Mouse (Mus musculus) midbrain, embryonic 14.5 days (tissue): Measurements from ENCODE around the gene Pkd2. TPM values are rescaled to one million over a fixed set of nuclear protein-coding genes. Genes with fewer than 3 reads are reported as not detected.
A peak's percentile ranks its signal among the peaks of the same experiment; 100 is the strongest.

Source experiments
- ATAC-seq: fragments of 200-750 bp; cut with Nextera tagmentation; 2 replicates; pipeline ENCODE4 v1.8.0; 2017; ENCODE audit warnings: moderate number of reproducible peaks, moderate library complexity; ENCODE audit not compliant: low FRiP score, low TSS enrichment
- DNase-seq: peaks from one replicate; pipeline ENCODE4 v3.0.0-alpha.2; 2015
- H3K27ac ChIP-seq: fragments of 300-500 bp; sonication (generic); replicated peaks from 2 replicates; pipeline ENCODE4 v1.5.1; 2014; ENCODE audit warnings: mild to moderate bottlenecking, low read depth, low read length, moderate library complexity
- H3K27me3 ChIP-seq: fragments of 300-500 bp; sonication (generic); 2 replicates; pipeline ENCODE4 v1.6.1; 2014; ENCODE audit warnings: low read length, control low read depth, mixed read lengths; ENCODE audit not compliant: control insufficient read depth, insufficient read depth
- H3K36me3 ChIP-seq: fragments of 300-500 bp; sonication (generic); 2 replicates; pipeline ENCODE4 v1.6.1; 2014; ENCODE audit warnings: low read length, control low read depth; ENCODE audit not compliant: control insufficient read depth, insufficient read depth
- H3K4me1 ChIP-seq: fragments of 300-500 bp; sonication (generic); 2 replicates; pipeline ENCODE4 v1.6.1; 2014; ENCODE audit warnings: mild to moderate bottlenecking, antibody characterized with exemption, low read length, control low read depth; ENCODE audit not compliant: control insufficient read depth, insufficient read depth
- H3K4me2 ChIP-seq: fragments of 300-500 bp; sonication (generic); 2 replicates; pipeline ENCODE4 v1.6.1; 2014; ENCODE audit warnings: mild to moderate bottlenecking, low read length, moderate library complexity
- H3K4me3 ChIP-seq: fragments of 300-500 bp; sonication (generic); replicated peaks from 2 replicates; pipeline ENCODE4 v1.5.1; 2014; ENCODE audit warnings: low read depth, low read length
- H3K9ac ChIP-seq: fragments of 300-500 bp; sonication (generic); replicated peaks from 2 replicates; pipeline ENCODE4 v1.6.1; 2014; ENCODE audit warnings: mild to moderate bottlenecking, low read length, moderate library complexity
- H3K9me3 ChIP-seq: fragments of 300-500 bp; sonication (generic); 2 replicates; pipeline ENCODE4 v1.6.1; 2016; ENCODE audit warnings: low read length, control low read depth, mixed read lengths; ENCODE audit not compliant: control insufficient read depth
- WGBS: fragments of 180-500 bp; shearing (Covaris S2); extraction: QIAGEN DNeasy Blood & Tissue Kit; methylation state at CpG from one replicate; pipeline ENCODE4 v1.1.7; 2014; 5-methylcytosine and 5-hydroxymethylcytosine counted together
- polyA plus RNA-seq: library from polyadenylated mRNA; unstranded; fragments of >200 nt; fragmentation: Nextera tagmentation; extraction: Ambion mirVana; gene quantifications from 2 replicates; pipeline ENCODE4 v1.2.1, GENCODE M21; 2014

The Pkd2 gene
- polyA plus RNA-seq, 1 experiment from 2014 or later, result 10.0 TPM

DNA sequence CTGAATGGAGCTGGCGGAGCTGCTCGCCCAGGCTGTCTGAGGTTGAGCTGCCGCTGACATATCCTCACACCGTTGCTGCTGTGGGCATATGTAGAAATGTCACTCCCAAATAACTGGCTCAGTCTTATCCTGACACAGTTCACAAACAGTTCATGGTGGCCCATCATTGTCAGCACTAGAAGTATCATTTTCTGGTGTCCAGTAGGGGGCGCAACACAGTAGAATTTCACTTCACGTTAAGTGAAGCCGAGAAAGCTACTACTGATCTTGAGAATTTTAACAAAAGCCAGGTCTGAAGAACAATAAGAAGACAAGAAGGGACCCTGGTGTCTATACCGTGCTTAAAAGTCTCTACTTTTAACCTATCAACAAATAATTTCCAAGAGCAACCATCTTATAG lies 13.1 kb downstream of the Pkd2 start:
- Histone ChIP-seq H3K4me2 (no peak overlapping the region), H3K4me3 (no peak overlapping the region), H3K9me3 (no peaks in the 10 kb centered on the region), H3K4me1 (no peaks in the 10 kb centered on the region), H3K27me3 (no peaks in the 10 kb centered on the region), H3K36me3 (peaks cover 35% of the 10 kb centered on the region), H3K9ac (no peak overlapping the region), H3K27ac (no peak overlapping the region)
- ATAC-seq (no peak), DNase-seq (peak; percentile 11)
- 96% methylated on average over 8 of the region's 8 CpGs for WGBS

DNA sequence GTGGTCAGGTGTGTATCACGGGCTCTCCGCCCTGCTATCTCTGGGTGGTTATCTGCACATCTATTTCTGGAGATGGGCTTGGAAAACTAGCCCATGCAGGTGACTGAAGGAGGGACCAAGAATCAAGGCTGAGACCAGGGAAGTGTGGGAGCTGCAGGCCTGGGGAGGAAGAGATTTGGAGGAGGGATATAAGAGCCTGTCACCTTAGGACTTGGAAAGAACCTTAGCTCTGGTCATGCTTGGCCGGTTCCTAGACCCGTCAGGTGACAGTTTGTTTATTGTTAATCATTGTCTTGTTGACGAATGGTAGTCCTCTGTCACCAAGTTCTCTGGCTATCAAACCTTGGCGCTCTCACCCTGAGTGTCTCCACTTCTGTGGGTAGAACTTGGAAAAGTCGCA lies 21.1 kb downstream of the Pkd2 start:
- no peaks in the 10 kb centered on the region for H3K27me3 ChIP-seq
- ATAC-seq (no peak), DNase-seq (no peak)
- no peak overlapping the region for H3K4me2 ChIP-seq
- no peaks in the 10 kb centered on the region for H3K9me3 ChIP-seq
- peaks cover 66% of the 10 kb centered on the region for H3K36me3 ChIP-seq
- H3K9ac ChIP-seq, result no peak overlapping the region
- H3K27ac ChIP-seq, result no peak overlapping the region
- H3K4me3 ChIP-seq, result no peak overlapping the region
- WGBS, result 95% methylated on average over 7 of the region's 7 CpGs
- no peaks in the 10 kb centered on the region for H3K4me1 ChIP-seq

DNA sequence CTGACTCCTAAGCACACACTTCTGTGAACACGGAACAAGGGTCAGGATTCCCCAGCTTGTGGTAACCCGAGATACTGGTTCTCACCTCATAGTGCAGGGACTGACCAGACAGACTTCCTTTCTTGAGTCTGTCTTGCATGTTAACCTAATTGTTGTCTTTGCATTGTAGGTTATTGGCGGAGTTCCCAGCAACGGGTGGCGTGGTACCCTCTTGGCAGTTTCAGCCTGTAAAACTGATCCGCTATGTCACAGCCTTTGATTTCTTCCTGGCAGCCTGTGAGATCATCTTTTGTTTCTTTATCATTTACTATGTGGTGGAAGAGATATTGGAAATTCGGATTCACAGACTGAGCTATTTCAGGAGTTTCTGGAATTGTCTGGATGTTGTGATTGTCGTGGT lies 23.6 kb downstream of the Pkd2 start:
- H3K4me1 ChIP-seq, result no peaks in the 10 kb centered on the region
- 74% methylated on average over 8 of the region's 8 CpGs for WGBS
- no peak overlapping the region for H3K27ac ChIP-seq
- no peaks in the 10 kb centered on the region for H3K27me3 ChIP-seq
- DNase-seq (peak; percentile 48), ATAC-seq (no peak; the same call in 1 of the 2 replicates)
- peaks cover 67% of the 10 kb centered on the region for H3K36me3 ChIP-seq
- H3K4me2 ChIP-seq, result no peak overlapping the region
- H3K9ac ChIP-seq, result no peak overlapping the region
- H3K9me3 ChIP-seq, result no peaks in the 10 kb centered on the region
- no peak overlapping the region for H3K4me3 ChIP-seq

DNA sequence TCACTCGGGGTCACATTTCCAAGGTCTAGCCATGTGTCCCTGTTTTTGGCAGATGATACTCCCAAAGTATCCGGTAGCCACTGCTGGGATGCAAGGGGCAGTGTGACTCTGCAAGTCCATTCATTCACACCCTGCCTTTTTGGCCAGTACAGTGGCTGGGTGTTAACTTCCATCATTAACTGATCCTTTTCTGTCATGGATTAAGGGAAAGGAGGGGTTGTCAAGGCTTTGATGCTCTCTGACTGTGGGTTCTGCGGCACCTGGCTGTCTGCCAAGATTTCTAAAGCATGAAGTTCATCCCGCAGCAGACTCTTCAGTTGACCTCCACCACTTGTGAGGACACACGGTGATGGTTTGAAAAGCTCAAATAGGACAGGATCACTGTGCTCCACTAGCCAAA lies 32.3 kb downstream of the Pkd2 start:
- no peaks in the 10 kb centered on the region for H3K27me3 ChIP-seq
- H3K9me3 ChIP-seq, result no peaks in the 10 kb centered on the region
- H3K4me2 ChIP-seq, result no peak overlapping the region
- peak; percentile 15 for DNase-seq
- H3K4me1 ChIP-seq, result no peaks in the 10 kb centered on the region
- H3K36me3 ChIP-seq, result peaks cover 70% of the 10 kb centered on the region
- WGBS, result 63% methylated on average over 5 of the region's 5 CpGs
- no peak overlapping the region for H3K9ac ChIP-seq
- no peak overlapping the region for H3K27ac ChIP-seq
- ATAC-seq, result no peak
- no peak overlapping the region for H3K4me3 ChIP-seq

DNA sequence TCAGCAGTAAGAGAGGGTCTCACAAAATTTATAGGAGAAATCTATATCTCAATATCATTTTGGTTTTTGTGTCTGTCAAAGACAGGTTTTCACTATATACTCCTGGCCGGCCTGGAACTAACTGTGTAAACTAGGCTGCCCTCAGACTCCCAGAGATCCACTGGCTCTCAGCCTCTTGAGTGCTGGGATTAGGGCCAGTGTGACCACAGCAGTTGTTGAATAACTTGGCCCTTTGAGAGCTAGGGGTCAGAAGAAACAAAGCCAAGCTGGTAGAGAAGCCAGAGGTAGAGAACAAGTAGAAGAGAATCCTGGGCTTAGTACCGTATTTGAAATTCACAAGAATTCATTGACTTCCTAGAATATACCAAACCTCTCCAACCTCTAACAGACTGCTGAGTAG lies 45.6 kb downstream of the Pkd2 start:
- H3K36me3 ChIP-seq, result peaks cover 28% of the 10 kb centered on the region
- no peak for ATAC-seq
- DNase-seq, result no peak
- H3K27me3 ChIP-seq, result no peaks in the 10 kb centered on the region
- no peak overlapping the region for H3K4me2 ChIP-seq
- H3K9me3 ChIP-seq, result no peaks in the 10 kb centered on the region
- WGBS, result 80% methylated on average over 2 of the region's 2 CpGs
- peaks cover 9% of the 10 kb centered on the region for H3K4me1 ChIP-seq
- H3K4me3 ChIP-seq, result no peak overlapping the region
- H3K9ac ChIP-seq, result no peak overlapping the region
- H3K27ac ChIP-seq, result no peak overlapping the region

DNA sequence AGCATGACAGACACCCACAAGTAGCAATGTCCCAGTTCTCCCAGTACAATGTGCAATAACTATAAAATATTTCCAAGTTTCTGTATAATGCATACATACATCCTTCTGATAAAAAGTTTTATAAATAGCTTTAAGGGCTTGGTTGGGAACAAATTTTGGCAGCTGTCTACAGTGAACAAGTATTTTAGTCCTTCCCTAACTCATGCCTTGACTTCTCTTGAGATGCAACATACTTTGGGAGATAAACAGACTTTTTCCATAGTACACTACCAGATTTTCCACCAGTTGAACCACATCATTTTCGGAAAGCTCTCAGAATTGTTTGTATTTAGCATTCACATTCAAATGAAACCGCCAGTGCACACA lies 48.6 kb downstream of the Pkd2 start:
- Histone ChIP-seq H3K27ac (peak overlapping the region; percentile 93; the same call in 1 of the 2 replicates), H3K9ac (peak overlapping the region; percentile 89; the same call in 1 of the 2 replicates)
- peak; percentile 35 for ATAC-seq

DNA sequence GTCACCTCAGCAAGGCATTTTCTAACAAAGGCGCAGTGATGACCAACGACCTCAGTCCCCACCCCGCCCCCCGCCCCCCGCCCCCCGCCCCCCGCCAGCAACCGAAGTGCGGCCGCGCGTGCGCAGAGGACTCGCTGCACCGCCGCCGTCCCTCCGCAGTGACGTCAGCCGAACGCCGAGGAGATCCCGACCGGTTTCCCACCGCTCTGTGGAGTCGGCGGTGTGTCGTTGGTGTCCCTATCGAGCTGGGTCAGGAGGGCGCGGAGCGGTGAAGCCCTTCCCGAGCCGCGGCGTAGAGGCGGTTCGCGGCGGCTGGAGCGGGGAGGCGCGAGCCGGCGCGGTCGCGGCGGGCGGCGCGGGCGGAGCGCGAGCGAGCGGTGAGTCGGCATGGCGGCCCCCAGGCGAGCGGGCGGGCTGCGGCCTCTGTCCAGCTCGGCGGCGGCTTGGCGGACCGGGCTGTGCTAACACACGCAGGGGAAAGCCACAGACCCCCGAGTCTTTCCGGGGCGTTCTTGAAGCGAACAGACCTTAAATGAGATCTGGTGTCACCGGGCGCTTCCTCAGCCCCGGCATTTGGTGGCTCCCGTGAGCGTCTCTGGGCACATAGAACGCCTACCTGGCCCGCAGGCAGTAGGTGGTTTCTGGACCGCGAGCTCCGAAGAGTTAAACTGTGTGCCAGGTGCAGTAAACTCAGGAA lies 49.1 kb downstream of the Pkd2 start, which contains the start of gene BC005561:
TSS of gene BC005561 (plus strand) at position 158 of the 697 bp plus-strand sequence.
- peak; percentile 96 for DNase-seq
- Histone ChIP-seq H3K4me2 (peak within 1 kb of the TSS; percentile 54), H3K4me3 (peak within 1 kb of the TSS; percentile 83), H3K27me3 (no peaks in the 10 kb centered on the region), H3K36me3 (peaks cover 17% of the 10 kb centered on the region), H3K27ac (peak within 1 kb of the TSS; percentile 93), H3K4me1 (peaks cover 9% of the 10 kb centered on the region), H3K9me3 (peaks cover 7% of the 10 kb centered on the region), H3K9ac (peak within 1 kb of the TSS; percentile 89)
- peak; percentile 94 for ATAC-seq
- WGBS, result under 1% methylated on average over 76 of the region's 83 CpGs

More for the DNA sequence above, 48.6 kb downstream of the Pkd2 start:
- no peak for DNase-seq
- H3K4me1 ChIP-seq, result peaks cover 9% of the 10 kb centered on the region
- peak overlapping the region; percentile 83 for H3K4me3 ChIP-seq
- peak overlapping the region; percentile 54 for H3K4me2 ChIP-seq
- peaks cover 1% of the 10 kb centered on the region; the same call in 1 of the 2 replicates for H3K9me3 ChIP-seq
- WGBS, result 3% methylated on average over 2 of the region's 2 CpGs
- H3K36me3 ChIP-seq, result peaks cover 19% of the 10 kb centered on the region
- no peaks in the 10 kb centered on the region for H3K27me3 ChIP-seq

DNA sequence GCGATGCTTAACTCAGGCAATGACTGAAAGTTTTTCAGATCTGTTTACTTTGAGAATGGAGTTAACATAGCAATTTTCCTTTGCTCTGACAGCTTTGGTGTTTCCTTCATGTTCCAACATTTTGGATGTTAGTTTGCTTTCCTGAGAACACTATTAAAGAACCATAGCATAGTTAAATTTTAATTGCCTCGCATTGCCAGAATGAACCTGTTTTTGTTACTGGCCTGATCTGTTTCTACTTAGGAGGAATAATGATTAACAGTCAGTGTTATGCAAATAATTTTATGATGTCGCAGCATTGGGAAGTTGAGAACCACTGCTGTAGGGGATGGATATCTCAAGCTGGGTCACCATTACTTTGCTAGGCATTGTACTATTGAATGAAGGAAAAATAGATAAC lies 52.0 kb downstream of the Pkd2 start:
- Histone ChIP-seq H3K36me3 (peaks cover 7% of the 10 kb centered on the region; the same call in 1 of the 2 replicates), H3K9ac (no peak overlapping the region), H3K4me1 (peaks cover 9% of the 10 kb centered on the region), H3K27me3 (no peaks in the 10 kb centered on the region), H3K9me3 (peaks cover 23% of the 10 kb centered on the region), H3K27ac (no peak overlapping the region), H3K4me3 (no peak overlapping the region), H3K4me2 (no peak overlapping the region)
- DNase-seq, result no peak
- no peak for ATAC-seq
- 95% methylated on average over 3 of the region's 3 CpGs for WGBS

DNA sequence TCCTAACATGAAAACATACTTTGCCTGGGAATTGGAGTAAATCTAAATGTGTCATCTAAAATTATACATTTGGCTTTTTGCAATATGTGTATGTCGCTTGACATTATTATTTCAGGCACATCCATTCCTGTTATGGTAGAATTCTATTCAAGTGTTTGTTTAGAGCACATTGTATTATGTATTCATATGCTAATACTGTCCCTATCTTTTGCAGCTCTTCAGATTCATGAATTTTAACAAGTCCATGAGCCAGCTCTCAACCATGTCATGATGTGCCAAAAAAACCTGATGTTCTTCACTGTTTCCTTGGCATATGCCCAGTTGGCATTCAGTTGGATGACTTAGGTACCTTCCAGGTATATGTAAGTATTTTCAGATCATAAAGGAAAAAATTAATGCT lies 79.4 kb downstream of the Pkd2 start:
- DNase-seq, result no peak
- Histone ChIP-seq H3K9ac (no peak overlapping the region), H3K4me3 (no peak overlapping the region), H3K4me1 (no peaks in the 10 kb centered on the region), H3K9me3 (peaks cover 3% of the 10 kb centered on the region; the same call in 1 of the 2 replicates), H3K4me2 (no peak overlapping the region), H3K27ac (no peak overlapping the region), H3K27me3 (no peaks in the 10 kb centered on the region), H3K36me3 (peaks cover 56% of the 10 kb centered on the region)
- ATAC-seq, result no peak
- 88% methylated on average over 1 of the region's 1 CpGs for WGBS
